Mouse (Mus musculus): Measurements from ENCODE around the gene Spata6. TPM values are rescaled to one million over a fixed set of nuclear protein-coding genes. Genes with fewer than 3 reads are reported as not detected.

Spata6 gene
- 1 to 10 TPM; 3.8 to 5.0 TPM for total RNA-seq (2021)
- long read RNA-seq, experiment 1, partial matches to known transcripts: 0 of 3 reads
- long read RNA-seq, experiment 1, other reads (novel, unspliced or antisense): 1 of 3 reads
- long read RNA-seq, experiment 2, partial matches to known transcripts: 1 of 5 reads
- long read RNA-seq, experiment 2, other reads (novel, unspliced or antisense): 2 of 5 reads

DNA sequence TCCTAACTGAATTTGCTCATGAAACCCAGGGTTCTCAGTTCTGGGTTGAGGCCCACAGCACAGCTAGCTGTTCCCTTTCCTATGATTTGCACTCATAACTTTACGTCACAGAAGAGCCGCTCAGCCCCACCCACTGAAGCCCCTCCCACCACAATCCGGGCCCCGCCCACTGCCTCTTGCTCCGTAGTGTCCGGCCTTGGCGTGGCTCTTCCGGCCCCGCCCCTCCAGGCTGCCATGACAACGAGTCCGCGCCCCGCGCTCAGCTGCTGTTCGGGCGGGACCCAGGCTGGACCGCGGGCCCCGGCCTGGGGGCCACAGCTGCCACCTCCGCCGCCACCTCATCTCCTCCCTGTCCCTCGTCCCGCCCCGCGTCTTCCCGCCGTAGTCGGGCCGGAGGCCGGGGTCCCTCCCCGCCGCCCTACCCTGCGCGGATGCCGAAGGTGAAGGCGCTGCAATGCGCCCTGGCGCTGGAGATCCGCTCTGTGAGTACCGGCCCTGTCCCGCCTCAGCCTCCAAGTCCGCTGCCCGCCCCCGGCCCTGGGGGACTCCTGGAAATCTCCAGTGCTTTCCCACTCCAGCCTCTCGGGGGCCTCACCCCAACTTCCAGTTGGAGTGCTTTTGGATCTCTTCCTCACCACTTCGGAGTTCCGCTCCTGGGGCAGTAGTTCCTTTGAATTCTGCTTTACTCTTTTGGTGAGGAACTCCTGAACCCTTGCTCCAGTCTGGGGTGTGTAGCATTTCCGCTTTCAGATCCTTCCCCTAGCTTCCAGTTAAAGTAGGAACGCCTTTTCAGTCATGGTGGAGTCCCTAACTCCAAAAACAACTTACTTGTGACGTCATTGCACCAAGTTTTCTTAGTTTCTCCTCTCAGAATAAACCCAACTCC, at the start of gene Spata6:
TSS of gene Spata6 (plus strand) at position 209 of the 886 bp plus-strand sequence.
- peak; percentile 83 to 89 for DNase-seq
- intact Hi-C loops (cut with DNase I): no loop called here

DNA sequence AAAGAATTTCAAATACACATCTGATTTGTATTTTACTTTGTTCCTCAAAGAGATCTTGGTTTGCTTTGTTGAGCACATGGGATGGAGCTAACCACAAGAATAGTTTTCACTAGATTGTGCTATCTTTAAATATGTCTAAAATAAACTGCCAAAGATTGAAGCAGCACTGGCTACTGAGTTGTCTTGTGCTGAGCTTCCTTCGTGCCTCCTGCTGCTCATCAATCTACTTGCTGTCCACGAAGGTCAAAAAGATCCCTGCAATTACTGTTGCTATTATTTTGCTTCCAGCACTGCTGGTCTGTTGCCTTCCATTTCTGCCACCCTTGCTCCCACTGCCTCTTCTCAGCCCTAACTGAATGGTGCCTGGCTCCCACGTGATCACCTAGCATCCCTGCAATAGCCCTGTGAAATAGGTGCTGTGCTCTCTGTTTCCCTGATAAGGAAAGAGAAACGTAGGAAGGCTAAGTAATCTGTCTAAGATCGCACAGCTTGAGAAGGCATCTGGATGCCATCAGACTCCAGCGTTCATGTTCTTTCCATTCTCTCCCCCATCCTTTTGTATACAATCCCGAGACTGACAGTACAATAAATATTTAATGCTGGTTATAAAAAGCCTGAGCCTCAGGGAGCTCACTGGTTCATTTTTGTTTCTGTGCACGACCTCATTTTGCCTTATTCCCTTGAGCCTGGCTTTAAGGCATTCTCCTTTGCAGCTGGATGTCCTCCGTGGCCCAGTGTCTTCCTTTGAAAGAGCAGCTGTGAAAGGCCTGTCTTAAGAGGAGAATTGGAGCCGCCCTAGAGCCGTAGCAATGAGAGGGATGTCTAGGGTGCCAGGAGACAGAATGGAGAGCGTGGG, 49.0 kb upstream of the Spata6 start:
- no peak for DNase-seq
- intact Hi-C loops (cut with DNase I): no loop called here

DNA sequence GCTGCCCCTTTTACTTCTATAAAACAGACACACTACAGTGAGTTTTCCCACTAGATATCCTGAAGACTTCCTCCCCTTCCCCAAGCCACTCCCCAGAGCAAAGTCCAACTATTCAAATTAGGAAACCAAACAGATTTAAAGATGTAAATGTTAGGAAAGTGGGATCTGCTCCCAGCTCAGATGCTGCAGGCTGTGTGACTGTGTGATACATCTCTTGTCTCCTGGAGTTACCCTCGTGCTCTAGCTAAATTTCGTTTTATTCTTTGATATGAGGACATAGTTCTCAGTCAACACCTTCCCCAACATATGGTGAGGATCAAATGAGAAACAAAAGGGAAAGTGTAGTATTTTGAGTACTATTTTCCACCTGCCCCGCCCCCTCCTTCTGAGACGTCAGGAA, 48.3 kb upstream of the Spata6 start:
- intact Hi-C loops (cut with DNase I): no loop called here
- no peak for DNase-seq

DNA sequence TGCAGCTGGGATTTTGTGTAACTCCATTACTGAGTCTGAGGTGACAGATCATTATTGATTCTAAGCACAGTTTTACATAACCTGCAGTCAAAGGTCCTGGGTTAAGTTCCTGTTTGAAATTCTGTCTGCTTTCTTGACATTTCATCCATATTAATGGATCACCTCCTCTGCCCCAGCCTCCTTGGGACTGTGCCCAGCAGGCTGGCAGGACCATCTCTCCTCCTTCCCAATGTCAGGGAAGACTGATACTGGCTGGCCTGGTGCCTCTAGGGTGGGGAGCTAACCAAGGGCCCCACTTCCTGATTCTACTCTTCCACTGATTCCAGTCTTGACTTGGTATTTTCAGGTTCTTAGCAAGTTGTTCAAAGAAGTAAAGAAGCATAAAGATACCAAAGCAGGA, 45.9 kb upstream of the Spata6 start:
- DNase-seq: no peak
- intact Hi-C loops (cut with DNase I): no loop called here

DNA sequence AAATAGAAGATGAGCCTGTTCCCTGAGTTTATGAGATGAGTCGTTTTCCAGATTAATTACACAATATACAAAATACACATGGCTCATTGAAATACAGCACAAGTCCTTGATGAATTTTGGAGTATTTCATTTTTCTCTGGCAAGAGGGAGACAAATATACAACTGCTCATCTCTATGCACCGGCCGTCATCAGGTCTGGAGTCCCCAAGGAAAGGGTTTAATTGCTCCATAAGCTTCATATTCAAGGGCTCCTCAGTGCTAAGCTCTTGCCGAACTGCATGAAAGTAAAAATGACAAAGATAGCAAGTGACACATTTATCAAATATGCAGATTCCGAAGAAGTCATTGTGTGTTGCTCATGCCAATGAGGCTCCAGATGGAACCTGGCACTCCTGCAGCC, 37.9 kb upstream of the Spata6 start:
- intact Hi-C loops (cut with DNase I): no loop called here

DNA sequence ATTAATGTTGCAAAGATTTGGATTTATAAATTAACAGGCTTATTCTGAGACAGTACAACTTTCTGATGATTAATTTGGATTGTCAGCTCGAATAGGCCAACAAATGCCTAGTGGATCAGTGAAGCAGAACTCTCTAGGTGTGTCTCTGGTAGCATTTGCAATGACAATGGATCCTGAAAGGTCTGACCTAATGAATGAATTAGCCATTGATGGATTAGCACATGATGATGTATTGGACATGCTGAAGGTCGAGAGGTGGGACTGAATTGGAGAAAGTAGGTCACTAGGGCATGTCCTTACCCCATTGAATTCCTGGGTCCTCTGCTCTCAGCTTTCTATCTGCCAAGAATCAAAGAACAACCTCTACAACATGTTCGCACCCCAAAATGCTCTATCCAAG, 37.0 kb upstream of the Spata6 start:
- intact Hi-C loops (cut with DNase I): no loop called here

More for the DNA sequence above, 37.9 kb upstream of the Spata6 start:
- no peak for DNase-seq

DNA sequence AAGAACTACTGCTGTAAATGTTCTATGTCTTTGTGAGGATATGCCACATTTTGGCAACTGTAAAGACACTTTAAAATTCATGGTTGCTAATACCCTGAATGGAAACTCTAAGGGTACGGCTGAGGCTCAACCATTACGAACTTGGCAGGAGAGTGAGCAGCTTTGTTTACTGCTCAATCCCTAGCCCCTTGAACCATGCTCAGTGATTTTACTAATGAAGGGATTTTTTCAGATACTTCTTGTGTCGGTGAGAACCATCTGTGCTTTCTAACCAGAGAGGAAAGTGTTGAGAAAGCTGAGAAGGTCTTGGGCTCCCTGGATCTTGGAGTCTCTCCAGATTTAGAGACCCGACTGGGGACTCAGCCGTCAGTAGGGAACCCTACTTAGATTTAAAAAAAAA, 35.9 kb upstream of the Spata6 start:
- intact Hi-C loops (cut with DNase I): no loop called here
- no peak for DNase-seq

More for the DNA sequence above, 37.0 kb upstream of the Spata6 start:
- no peak for DNase-seq

DNA sequence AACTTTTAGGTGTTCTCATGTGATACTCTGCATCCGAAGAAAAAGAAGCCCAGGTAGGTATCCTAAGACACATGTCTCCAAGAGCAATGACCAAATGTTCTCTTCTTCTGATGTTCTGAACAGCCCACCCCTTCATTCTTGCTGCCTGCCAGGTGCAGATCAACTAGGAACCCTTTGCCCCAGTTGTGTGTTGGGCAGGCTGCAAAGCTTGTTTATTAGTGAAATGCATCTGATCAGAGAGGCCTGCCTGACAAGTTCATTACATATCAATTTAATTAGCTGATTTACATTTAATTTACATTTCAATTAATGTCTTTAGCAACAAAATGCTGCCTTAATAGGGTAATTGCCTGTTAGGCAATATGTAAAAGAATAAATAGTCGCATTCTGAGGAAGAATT, 33.8 kb upstream of the Spata6 start:
- intact Hi-C loops (cut with DNase I): no loop called here
- DNase-seq: no peak

DNA sequence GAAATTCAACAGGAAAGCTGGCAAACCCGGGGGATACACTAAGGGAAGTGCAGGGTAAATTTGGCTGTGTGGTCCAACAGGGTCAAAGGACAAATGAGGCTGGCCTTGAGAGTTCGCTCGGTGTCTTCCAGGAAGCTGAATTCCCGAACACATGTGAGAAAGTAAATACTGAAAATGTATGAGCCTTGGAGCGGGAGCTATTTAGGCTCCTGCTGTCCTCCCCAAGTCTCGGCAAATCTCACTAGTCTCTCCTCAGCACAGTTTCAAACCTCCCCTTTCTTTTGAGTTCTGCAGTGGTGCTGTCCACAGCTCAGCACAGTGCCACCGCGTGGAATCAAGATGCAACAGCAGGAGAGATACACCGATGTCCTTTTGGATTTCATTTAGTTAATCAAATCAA, 32.8 kb upstream of the Spata6 start:
- intact Hi-C loops (cut with DNase I): no loop called here
- DNase-seq: no peak

DNA sequence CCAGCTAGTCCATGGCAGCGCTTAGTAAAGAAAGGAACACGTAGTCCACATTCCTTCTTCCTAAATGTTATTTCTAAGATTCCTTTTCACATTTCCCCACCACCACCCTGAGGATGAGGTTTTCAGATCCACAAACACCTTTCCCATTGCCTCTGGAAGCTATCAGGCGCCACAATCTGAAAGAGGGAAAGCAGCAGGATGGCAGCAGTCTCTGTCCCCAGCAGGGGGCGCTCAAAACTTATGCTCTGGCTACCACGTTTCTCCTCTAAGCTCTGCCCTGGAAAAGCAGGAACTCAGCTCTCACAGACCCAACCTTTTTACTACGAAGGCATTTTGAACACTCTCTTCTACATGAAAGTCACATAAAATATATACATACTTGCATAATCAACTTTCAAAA, 32.2 kb upstream of the Spata6 start:
- intact Hi-C loops (cut with DNase I): no loop called here
- DNase-seq: peak; percentile 63 to 67

DNA sequence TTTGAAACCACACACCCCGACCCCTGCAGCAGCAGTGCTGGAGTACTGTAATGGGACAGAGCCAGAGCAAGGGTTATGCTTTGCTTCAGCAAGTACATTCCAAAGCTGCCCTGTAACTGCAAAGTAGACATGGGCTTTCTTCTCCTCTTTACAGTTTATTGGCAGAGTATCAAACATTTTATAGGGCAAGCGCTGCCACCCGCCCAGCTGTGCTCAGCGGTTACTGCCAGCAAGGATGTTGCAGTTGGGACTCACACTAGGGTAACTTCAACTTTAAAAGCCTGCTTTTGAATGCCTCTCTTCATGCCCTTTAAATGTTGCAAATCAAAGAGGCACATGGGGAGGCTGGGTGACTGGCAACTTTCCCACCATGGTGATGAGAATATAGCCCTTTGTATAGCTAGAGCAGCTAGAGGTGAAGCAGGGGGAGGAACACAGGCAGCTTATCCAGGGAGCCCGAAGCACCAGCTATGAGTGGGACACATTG, 28.7 kb upstream of the Spata6 start:
- no peak for DNase-seq
- intact Hi-C loops (cut with DNase I): no loop called here

DNA sequence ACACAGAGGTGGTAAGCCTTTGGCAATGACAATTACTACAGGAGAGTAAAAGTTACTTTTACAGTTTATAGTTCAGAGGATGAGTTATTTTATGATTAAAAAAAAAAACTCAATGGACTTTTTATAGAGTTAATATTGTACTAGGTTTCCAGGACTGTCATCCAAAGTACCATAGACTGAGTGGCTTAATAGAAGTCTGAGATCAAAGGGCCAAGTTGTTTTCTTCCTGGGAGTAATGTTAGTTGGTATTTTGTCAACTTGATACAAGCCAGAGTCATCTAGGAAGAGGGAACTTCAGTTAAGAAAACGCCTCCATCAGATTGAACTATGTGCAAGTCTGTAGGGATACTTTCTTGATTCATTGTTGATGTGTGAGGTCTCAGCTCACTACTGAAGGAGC, 18.4 kb upstream of the Spata6 start:
- intact Hi-C loops (cut with DNase I): no loop called here
- DNase-seq: no peak

DNA sequence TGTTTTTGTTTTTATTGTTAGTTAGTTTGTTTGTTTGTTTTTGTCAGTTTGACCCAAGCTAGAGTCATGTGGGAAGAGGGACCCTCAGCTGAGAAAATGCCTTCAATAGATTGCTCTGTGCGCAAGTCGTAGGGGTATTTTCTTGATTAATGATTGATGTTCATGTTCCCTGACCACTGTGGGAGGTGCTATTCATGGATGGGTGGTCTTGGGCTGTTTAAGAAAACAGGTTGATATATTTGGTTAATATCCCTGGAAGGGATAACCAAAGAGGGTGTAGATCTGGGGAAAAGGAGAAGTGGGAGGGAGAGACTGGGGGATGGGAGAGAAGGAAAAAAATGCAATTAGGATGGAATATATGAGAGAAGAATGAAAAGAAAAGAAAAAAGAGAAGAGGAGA, 15.7 kb upstream of the Spata6 start:
- intact Hi-C loops (cut with DNase I): no loop called here
- no peak for DNase-seq

DNA sequence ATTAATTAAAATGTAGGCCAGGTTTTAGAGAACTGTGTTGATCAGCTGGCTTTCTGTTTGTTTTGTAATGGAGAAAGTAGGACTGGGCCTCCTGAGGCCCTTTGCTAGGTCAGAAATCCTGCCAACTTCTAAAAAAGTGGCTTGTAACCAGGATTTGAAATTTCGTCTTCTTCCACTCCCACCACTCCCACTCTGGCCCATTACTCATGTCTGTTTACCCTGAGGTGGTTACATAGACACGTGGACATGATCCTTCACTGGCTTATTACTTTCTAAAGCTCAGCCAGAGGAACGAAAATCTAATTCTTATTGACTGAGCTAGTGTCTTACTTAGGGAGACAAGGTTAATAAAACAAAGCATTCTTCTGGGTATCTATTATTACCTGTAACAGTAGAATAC, 14.8 kb upstream of the Spata6 start:
- DNase-seq: no peak
- intact Hi-C loops (cut with DNase I): no loop called here

DNA sequence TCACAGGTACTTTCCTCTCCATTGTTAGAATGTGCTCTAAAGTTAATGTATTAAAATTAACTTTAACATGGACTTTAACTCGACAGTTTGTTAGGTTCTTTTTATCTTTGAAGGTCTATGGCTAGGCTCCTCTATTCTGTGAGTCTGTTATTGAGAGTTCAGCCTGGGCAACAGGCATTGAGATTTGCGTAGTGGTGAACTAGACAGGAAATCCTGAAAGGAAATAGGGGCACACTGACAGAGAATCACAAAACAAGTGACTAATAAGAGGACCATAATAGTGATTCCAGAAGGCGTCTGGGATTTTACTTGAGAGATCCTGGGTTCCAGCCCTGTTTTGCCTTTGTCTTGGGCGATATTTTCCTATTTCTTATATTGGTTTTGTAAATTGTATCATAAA, 488 bp upstream of the Spata6 start:
- intact Hi-C loops (cut with DNase I): no loop called here
- no peak for DNase-seq

DNA sequence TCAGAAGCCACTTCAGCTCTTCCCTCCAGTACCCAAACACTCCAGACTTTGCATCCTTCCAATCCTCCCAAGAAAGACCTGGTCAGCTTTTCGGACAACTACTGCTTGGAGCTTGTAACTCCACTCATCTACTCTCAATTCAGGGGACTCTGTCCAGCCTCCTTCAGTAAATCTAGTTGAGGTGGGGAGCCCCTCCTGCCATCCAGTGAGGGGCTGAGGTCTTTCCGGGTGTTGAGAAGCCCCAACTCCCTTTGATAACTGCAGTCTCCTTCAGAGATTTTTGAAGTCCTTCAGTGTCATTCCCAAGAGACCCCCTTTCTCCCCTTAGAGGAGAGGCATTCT, 849 bp downstream of the Spata6 start:
- intact Hi-C loops (cut with DNase I): no loop called here
- no peak for DNase-seq

DNA sequence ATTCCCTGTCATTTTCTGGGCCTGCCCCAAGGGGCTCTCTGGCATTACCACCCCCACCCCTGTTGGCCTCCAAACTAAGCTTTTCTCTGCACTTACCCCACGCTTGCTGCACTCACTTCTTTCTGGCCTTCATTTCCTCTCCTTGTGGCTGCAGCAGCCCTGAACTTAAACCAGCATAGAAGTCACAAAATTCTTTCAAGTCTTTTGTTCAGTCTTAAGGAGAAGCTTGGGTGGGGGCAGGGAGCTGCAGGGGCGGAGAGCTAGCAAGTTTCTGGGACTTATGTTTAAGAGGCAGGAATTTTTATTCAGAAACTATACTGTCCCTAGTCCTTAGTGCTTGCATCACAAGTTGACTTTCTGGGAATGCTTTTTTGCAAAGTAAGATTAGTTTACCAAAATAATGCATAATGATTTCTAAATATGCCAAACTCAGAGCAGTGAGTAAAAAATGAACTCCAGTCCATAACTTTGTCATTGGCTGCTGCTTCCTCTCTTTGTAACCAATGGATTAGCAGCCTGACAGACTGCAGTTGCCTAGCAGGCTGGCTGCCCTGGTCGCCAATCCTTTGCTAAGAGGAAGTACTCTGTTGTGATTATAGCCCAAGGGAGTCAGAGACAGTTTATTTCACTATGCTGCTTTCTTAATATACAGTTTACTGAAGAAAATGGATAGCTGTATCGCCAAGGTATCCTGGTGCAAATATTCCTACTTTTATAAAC, 1.5 kb downstream of the Spata6 start:
- no peak for DNase-seq
- intact Hi-C loops (cut with DNase I): no loop called here

DNA sequence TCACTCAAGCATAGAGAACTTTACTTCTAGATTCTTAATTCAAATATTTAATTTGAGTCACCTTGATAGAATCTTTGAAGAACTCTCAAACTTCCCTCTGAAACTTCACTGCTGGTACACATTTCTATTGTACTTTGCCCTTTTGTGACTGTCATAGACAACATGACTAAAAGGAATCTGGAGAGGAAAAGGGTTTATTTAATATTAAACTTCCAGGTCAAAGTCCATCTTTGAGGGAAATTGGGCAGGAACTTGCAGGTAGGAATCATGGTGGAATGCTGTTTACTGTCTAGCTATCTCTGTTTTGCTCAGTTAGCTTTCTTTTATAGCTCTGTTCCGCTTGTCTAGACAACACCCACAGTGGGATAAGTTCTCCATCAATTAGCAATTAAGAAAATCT, 17.8 kb downstream of the Spata6 start:
- intact Hi-C loops (cut with DNase I): no loop called here
- no peak for DNase-seq

DNA sequence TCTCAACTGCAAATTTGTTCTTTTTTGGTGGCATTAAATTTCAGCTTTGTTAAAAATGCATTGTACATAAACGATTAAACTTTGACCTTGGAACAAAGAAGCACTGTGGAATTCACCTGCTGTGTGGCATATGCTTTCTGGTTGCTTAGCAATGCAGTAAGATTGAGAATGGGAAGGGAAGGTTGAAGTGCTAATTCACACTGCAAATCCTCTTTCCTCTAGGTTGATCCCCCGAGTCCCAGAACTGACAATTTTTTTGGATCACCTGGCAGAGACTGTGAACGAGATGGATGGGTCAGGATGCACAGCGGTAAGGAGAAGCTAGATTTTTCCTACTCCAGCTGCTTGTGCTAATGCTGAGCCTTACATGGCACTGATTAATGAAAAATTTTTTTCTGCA, 60.7 kb downstream of the Spata6 start:
- DNase-seq: no peak
- intact Hi-C loops (cut with DNase I): no loop called here

DNA sequence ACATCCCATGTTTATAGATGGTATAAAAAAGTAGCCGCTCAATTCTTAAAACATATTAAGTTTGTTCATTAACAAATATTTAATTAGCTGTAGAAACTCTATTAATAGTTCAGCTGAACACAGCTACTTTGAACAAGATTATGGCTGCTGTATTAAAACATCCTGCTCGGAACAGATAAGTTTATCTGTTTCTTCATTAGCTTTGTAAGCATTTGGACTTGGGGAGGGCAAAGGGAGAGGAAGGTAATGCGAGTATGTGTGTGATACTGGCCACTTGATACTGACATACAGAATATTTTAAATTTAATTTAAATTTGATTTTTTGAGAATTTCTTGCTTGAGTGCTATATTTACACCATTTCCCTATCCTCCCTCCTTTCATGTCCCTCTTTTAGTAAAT, 80.1 kb downstream of the Spata6 start:
- intact Hi-C loops (cut with DNase I): no loop called here
- DNase-seq: no peak

DNA sequence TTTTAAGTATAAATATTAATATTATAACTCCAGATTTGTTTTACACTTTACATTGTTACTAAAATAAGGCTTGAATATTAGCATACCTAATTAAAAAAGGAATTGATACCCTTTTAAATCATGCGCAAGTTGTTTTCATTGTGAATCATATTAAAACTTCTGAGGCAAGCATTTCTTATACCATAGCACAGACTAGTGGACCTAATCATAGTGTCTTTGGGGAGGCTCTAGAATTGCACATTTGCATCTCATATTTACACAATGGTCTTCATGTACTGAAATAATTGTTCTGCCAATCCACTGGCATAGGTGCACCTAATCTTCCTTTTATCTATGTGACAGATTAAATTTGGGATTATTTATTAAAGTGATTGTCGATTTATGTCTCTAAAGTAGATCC, 83.4 kb downstream of the Spata6 start:
- intact Hi-C loops (cut with DNase I): no loop called here
- no peak for DNase-seq

Measured in gastrocnemius, postnatal 36 days (tissue).